Mouse (Mus musculus): Measurements from ENCODE around the gene Gabarapl2. TPM values are rescaled to one million over a fixed set of nuclear protein-coding genes. Genes with fewer than 3 reads are reported as not detected.
A peak's percentile ranks its signal among the peaks of the same experiment; 100 is the strongest.

The Gabarapl2 gene
- 166 and 167 TPM in 2 replicates for polyA plus RNA-seq (2015; fragmentation: Nextera tagmentation; extraction: Ambion mirVana)

- WGBS: under 1% methylated on average over 65 of the region's 65 CpGs
- peak; percentile 98 for ATAC-seq (ENCODE audit: insufficient number of reproducible peaks, insufficient read depth, low FRiP score, low TSS enrichment, low read depth)
Measured at GRCm38 (mm10) chr8:111940171-111941100, at the start of gene Gabarapl2. TSS of gene Gabarapl2 (plus strand) at chr8:111940703.

GRCm38 (mm10) chr8:111890911-111891303 lies 49.6 kb upstream of the Gabarapl2 start:
- Histone ChIP-seq H3K4me1 (peaks cover 30% of the 10 kb centered on the region), H3K36me3 (no peaks in the 10 kb centered on the region), H3K9me3 (0 out of 2 replicates have a peak, but pooled peaks cover 3% of the 10 kb centered on the region), H3K27me3 (peaks cover 49% of the 10 kb centered on the region), H3K4me2 (no peak overlapping the region), H3K4me3 (no peak overlapping the region), H3K27ac (no peak overlapping the region), H3K9ac (no peak overlapping the region)
- 54% methylated on average over 6 of the region's 6 CpGs for WGBS
- no peak for ATAC-seq (ENCODE audit: insufficient number of reproducible peaks, insufficient read depth, low FRiP score, low TSS enrichment, low read depth)

More at GRCm38 (mm10) chr8:111940171-111941100, at the start of gene Gabarapl2:
- Histone ChIP-seq H3K27ac (peak within 1 kb of the TSS; percentile 58; the same call in 1 of the 2 replicates), H3K4me3 (peak within 1 kb of the TSS; percentile 100), H3K4me1 (peaks cover 20% of the 10 kb centered on the region), H3K36me3 (peaks cover 34% of the 10 kb centered on the region), H3K9me3 (no peaks in the 10 kb centered on the region), H3K4me2 (peak within 1 kb of the TSS; percentile 95), H3K9ac (peak within 1 kb of the TSS; percentile 85), H3K27me3 (no peaks in the 10 kb centered on the region)

- no peak for ATAC-seq (ENCODE audit: insufficient number of reproducible peaks, insufficient read depth, low FRiP score, low TSS enrichment, low read depth)
- Histone ChIP-seq H3K4me2 (no peak overlapping the region), H3K4me3 (no peak overlapping the region), H3K9me3 (0 out of 2 replicates have a peak, but pooled peaks cover 3% of the 10 kb centered on the region), H3K27ac (no peak overlapping the region), H3K27me3 (peaks cover 42% of the 10 kb centered on the region), H3K9ac (no peak overlapping the region), H3K4me1 (peaks cover 30% of the 10 kb centered on the region), H3K36me3 (no peaks in the 10 kb centered on the region)
- WGBS: 18% methylated on average over 8 of the region's 8 CpGs
Measured at GRCm38 (mm10) chr8:111891983-111892382, 48.5 kb upstream of the Gabarapl2 start.

GRCm38 (mm10) chr8:111892615-111893014 lies 47.9 kb upstream of the Gabarapl2 start:
- peaks cover 30% of the 10 kb centered on the region for H3K4me1 ChIP-seq
- ATAC-seq (ENCODE audit: insufficient number of reproducible peaks, insufficient read depth, low FRiP score, low TSS enrichment, low read depth): no peak
- H3K36me3 ChIP-seq: no peaks in the 10 kb centered on the region
- H3K4me3 ChIP-seq: no peak overlapping the region
- no peak overlapping the region for H3K4me2 ChIP-seq
- no peak overlapping the region for H3K9ac ChIP-seq
- H3K27ac ChIP-seq: no peak overlapping the region
- H3K27me3 ChIP-seq: peaks cover 40% of the 10 kb centered on the region
- 59% methylated on average over 5 of the region's 5 CpGs for WGBS
- H3K9me3 ChIP-seq: 0 out of 2 replicates have a peak, but pooled peaks cover 3% of the 10 kb centered on the region

- Histone ChIP-seq H3K36me3 (no peaks in the 10 kb centered on the region), H3K4me1 (peaks cover 18% of the 10 kb centered on the region), H3K27me3 (peaks cover 28% of the 10 kb centered on the region), H3K4me3 (no peak overlapping the region), H3K27ac (no peak overlapping the region), H3K4me2 (no peak overlapping the region), H3K9ac (no peak overlapping the region), H3K9me3 (0 out of 2 replicates have a peak, but pooled peaks cover 3% of the 10 kb centered on the region)
- WGBS: 88% methylated on average over 7 of the region's 7 CpGs
- no peak for ATAC-seq (ENCODE audit: insufficient number of reproducible peaks, insufficient read depth, low FRiP score, low TSS enrichment, low read depth)
Measured at GRCm38 (mm10) chr8:111894955-111895354, 45.5 kb upstream of the Gabarapl2 start.

- no peak for ATAC-seq (ENCODE audit: insufficient number of reproducible peaks, insufficient read depth, low FRiP score, low TSS enrichment, low read depth)
- H3K36me3 ChIP-seq: no peaks in the 10 kb centered on the region
- 37% methylated on average over 10 of the region's 10 CpGs for WGBS
- H3K9me3 ChIP-seq: 0 out of 2 replicates have a peak, but pooled peaks cover 3% of the 10 kb centered on the region
- no peak overlapping the region for H3K9ac ChIP-seq
- H3K4me3 ChIP-seq: no peak overlapping the region
- peaks cover 11% of the 10 kb centered on the region for H3K4me1 ChIP-seq
- H3K4me2 ChIP-seq: no peak overlapping the region
- no peaks in the 10 kb centered on the region for H3K27me3 ChIP-seq
- no peak overlapping the region for H3K27ac ChIP-seq
Measured at GRCm38 (mm10) chr8:111898586-111898985, 41.9 kb upstream of the Gabarapl2 start.

- Histone ChIP-seq H3K27ac (no peak overlapping the region), H3K4me3 (no peak overlapping the region), H3K36me3 (no peaks in the 10 kb centered on the region), H3K4me2 (no peak overlapping the region), H3K4me1 (peaks cover 7% of the 10 kb centered on the region), H3K9ac (peak overlapping the region; percentile 0; the same call in 1 of the 2 replicates), H3K27me3 (no peaks in the 10 kb centered on the region), H3K9me3 (no peaks in the 10 kb centered on the region)
- no peak for ATAC-seq (ENCODE audit: insufficient number of reproducible peaks, insufficient read depth, low FRiP score, low TSS enrichment, low read depth)
- WGBS: 14% methylated on average over 5 of the region's 5 CpGs
Measured at GRCm38 (mm10) chr8:111902080-111902479, 38.4 kb upstream of the Gabarapl2 start.

GRCm38 (mm10) chr8:111905500-111906121 lies 34.9 kb upstream of the Gabarapl2 start:
- Histone ChIP-seq H3K27ac (no peak overlapping the region), H3K4me3 (no peak overlapping the region), H3K36me3 (no peaks in the 10 kb centered on the region), H3K4me1 (peaks cover 22% of the 10 kb centered on the region), H3K4me2 (no peak overlapping the region), H3K9ac (no peak overlapping the region), H3K27me3 (peaks cover 17% of the 10 kb centered on the region), H3K9me3 (no peaks in the 10 kb centered on the region)
- no peak for ATAC-seq (ENCODE audit: insufficient number of reproducible peaks, insufficient read depth, low FRiP score, low TSS enrichment, low read depth)
- WGBS: 50% methylated on average over 7 of the region's 8 CpGs

GRCm38 (mm10) chr8:111909621-111910450 lies 30.7 kb upstream of the Gabarapl2 start, which contains the start of gene Chst5:
TSS of gene Chst5 (minus strand) at chr8:111910447.
- peaks cover 21% of the 10 kb centered on the region for H3K27me3 ChIP-seq

GRCm38 (mm10) chr8:111911572-111911971 lies 28.9 kb upstream of the Gabarapl2 start:
- no peak overlapping the region for H3K4me3 ChIP-seq
- WGBS: 34% methylated on average over 7 of the region's 7 CpGs
- no peaks in the 10 kb centered on the region for H3K9me3 ChIP-seq
- no peak for ATAC-seq (ENCODE audit: insufficient number of reproducible peaks, insufficient read depth, low FRiP score, low TSS enrichment, low read depth)
- no peaks in the 10 kb centered on the region for H3K36me3 ChIP-seq
- peaks cover 38% of the 10 kb centered on the region for H3K4me1 ChIP-seq
- peaks cover 21% of the 10 kb centered on the region for H3K27me3 ChIP-seq
- H3K27ac ChIP-seq: no peak overlapping the region
- no peak overlapping the region for H3K9ac ChIP-seq
- H3K4me2 ChIP-seq: no peak overlapping the region

More at GRCm38 (mm10) chr8:111909621-111910450, 30.7 kb upstream of the Gabarapl2 start, which contains the start of gene Chst5:
- H3K4me2 ChIP-seq: peak within 1 kb of the TSS; percentile 71
- H3K9ac ChIP-seq: peak within 1 kb of the TSS; percentile 72
- H3K27ac ChIP-seq: no peak within 1 kb of the TSS
- WGBS: 4% methylated on average over 47 of the region's 47 CpGs
- ATAC-seq (ENCODE audit: insufficient number of reproducible peaks, insufficient read depth, low FRiP score, low TSS enrichment, low read depth): 0 out of 2 replicates have a peak, but pooled peaks have one; percentile 23
- H3K36me3 ChIP-seq: no peaks in the 10 kb centered on the region
- no peaks in the 10 kb centered on the region for H3K9me3 ChIP-seq
- peaks cover 36% of the 10 kb centered on the region for H3K4me1 ChIP-seq
- peak within 1 kb of the TSS; percentile 46 for H3K4me3 ChIP-seq
